Mouse (Mus musculus): ENCODE data around the gene 1700123K08Rik. TPM values are rescaled to one million over a fixed set of nuclear protein-coding genes. Genes with fewer than 3 reads are reported as not detected.
"Not testable (repeated sequence)": the region's sequence is repeated elsewhere in the genome, so short reads cannot be mapped to it uniquely, and the experiment has no call there.

1700123K08Rik gene
- polyA plus RNA-seq (2012; ENCODE audit: insufficient read depth, insufficient read length, missing spikeins): not detected in 2 replicates

DNA sequence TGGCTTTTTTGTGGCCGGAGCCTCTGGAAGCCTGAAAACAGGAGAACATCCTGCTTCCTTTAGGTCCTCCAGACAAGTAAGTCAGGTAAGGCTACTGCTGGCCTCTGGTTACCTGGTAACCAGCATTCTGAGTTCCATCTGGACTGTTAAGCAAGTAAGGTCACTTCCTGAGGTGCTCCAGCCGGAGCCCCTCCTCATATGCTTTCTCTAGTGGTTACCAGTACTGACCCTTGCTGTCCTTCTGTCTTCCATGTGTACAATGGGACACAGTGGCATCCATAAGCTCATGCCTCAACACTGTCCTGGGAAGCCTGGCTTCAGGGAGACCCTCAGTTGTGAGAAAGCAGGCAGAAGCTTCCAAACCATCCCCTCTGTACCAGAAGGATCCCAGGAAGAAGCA is at the start of gene 1700123K08Rik:
Gene 1700123K08Rik (minus strand): TSS at position 101 of the 400 bp plus-strand sequence.
- not testable (repeated sequence) for H3K27ac ChIP-seq (ENCODE audit: insufficient read depth, low read depth, low read length); H3K4me3 ChIP-seq (ENCODE audit: insufficient read depth, low read length); H3K4me1 ChIP-seq (ENCODE audit: control insufficient read depth, insufficient read depth, low read length)

- no peaks in the 10 kb centered on the region for H3K4me1 ChIP-seq (ENCODE audit: control insufficient read depth, insufficient read depth, low read length)
- H3K27ac ChIP-seq (ENCODE audit: insufficient read depth, low read depth, low read length): no peak overlapping the region
- H3K4me3 ChIP-seq (ENCODE audit: insufficient read depth, low read length): no peak overlapping the region
- TF ChIP-seq CTCF (IDR thresholded peaks at IDR 0.05; ENCODE audit: low read depth, low read length) (no peak), POLR2A (IDR thresholded peaks at IDR 0.05; ENCODE audit: borderline replicate concordance, low read depth, low read length) (no peak)
Measured at GRCm38 (mm10) chr5:138587396-138587795, 22.9 kb upstream of the 1700123K08Rik start.

GRCm38 (mm10) chr5:138571623-138572022 is 7.1 kb upstream of the 1700123K08Rik start:
- Histone ChIP-seq H3K27ac (ENCODE audit: insufficient read depth, low read depth, low read length) (no peak overlapping the region), H3K4me3 (ENCODE audit: insufficient read depth, low read length) (no peak overlapping the region), H3K4me1 (ENCODE audit: control insufficient read depth, insufficient read depth, low read length) (no peaks in the 10 kb centered on the region)
- TF ChIP-seq CTCF (IDR thresholded peaks at IDR 0.05; ENCODE audit: low read depth, low read length) (no peak), POLR2A (IDR thresholded peaks at IDR 0.05; ENCODE audit: borderline replicate concordance, low read depth, low read length) (no peak)

GRCm38 (mm10) chr5:138552718-138553117 is 11.8 kb downstream of the 1700123K08Rik start:
- no peak overlapping the region for H3K27ac ChIP-seq (ENCODE audit: insufficient read depth, low read depth, low read length)
- H3K4me3 ChIP-seq (ENCODE audit: insufficient read depth, low read length): no peak overlapping the region
- TF ChIP-seq CTCF (IDR thresholded peaks at IDR 0.05; ENCODE audit: low read depth, low read length) (peak; percentile 38; the same call in 1 of the 2 replicates), POLR2A (IDR thresholded peaks at IDR 0.05; ENCODE audit: borderline replicate concordance, low read depth, low read length) (no peak)
- H3K4me1 ChIP-seq (ENCODE audit: control insufficient read depth, insufficient read depth, low read length): no peaks in the 10 kb centered on the region

- Histone ChIP-seq H3K27ac (ENCODE audit: insufficient read depth, low read depth, low read length) (no peak overlapping the region), H3K4me3 (ENCODE audit: insufficient read depth, low read length) (no peak overlapping the region), H3K4me1 (ENCODE audit: control insufficient read depth, insufficient read depth, low read length) (no peaks in the 10 kb centered on the region)
- no peak for TF ChIP-seq POLR2A (IDR thresholded peaks at IDR 0.05; ENCODE audit: borderline replicate concordance, low read depth, low read length)
- no peak for TF ChIP-seq CTCF (IDR thresholded peaks at IDR 0.05; ENCODE audit: low read depth, low read length)
Measured at GRCm38 (mm10) chr5:138532491-138532890, 32.0 kb downstream of the 1700123K08Rik start.

Other genes starting within 250 kb of the 1700123K08Rik start
- 0.86 and 1.7 TPM in 2 replicates for gene Pvrig, start 222.8 kb downstream of the 1700123K08Rik start, polyA plus RNA-seq (2012; ENCODE audit: insufficient read depth, insufficient read length, missing spikeins)
- gene Zfp157, start 123.2 kb downstream of the 1700123K08Rik start, polyA plus RNA-seq (2012; ENCODE audit: insufficient read depth, insufficient read length, missing spikeins): 15.0 and 15.6 TPM in 2 replicates
- gene Zfp68, start 55.0 kb upstream of the 1700123K08Rik start, polyA plus RNA-seq (2012; ENCODE audit: insufficient read depth, insufficient read length, missing spikeins): 23.0 and 28.8 TPM in 2 replicates
- 3.4 and 3.8 TPM in 2 replicates for gene A430033K04Rik, start 58.1 kb upstream of the 1700123K08Rik start, polyA plus RNA-seq (2012; ENCODE audit: insufficient read depth, insufficient read length, missing spikeins)
- gene Fam20c, start 189.8 kb upstream of the 1700123K08Rik start, polyA plus RNA-seq (2012; ENCODE audit: insufficient read depth, insufficient read length, missing spikeins): 33.1 and 36.5 TPM in 2 replicates

All from bone marrow macrophage, adult 2 months (primary cell).